Mouse (Mus musculus): ENCODE data around the gene Cadps2.

DNA sequence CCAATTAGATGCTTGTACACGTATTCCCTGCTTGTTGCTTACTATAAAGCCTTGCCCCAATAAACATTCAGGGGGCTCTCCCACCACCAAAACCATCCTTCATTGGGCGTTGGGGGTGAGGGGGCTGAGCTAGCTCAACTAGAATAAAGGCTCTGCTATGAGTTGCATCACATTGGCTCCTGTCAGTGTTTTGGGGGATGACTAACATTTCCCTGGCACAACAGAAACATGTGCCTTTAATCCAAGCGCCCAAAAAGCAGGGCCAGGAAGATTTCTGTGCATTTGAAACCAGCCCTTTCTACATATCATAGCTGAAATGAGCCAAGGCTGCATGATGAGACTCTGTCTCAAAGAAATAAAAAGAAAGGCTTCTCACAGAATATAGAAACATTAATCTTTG, 34.0 kb upstream of the Cadps2 start:
- TF ChIP-seq CTCF (IDR thresholded peaks at IDR 0.05; ENCODE audit: low read depth, low read length) (no peak), GATA1 (IDR thresholded peaks at IDR 0.05; ENCODE audit: borderline replicate concordance, low read length) (no peak), GATA2 (IDR thresholded peaks at IDR 0.05; ENCODE audit: borderline replicate concordance, low read depth, low read length) (no peak)
